Mouse (Mus musculus) bone marrow, adult 2 months (tissue): ENCODE measurements around the gene Ikzf2. TPM values are rescaled to one million over a fixed set of nuclear protein-coding genes. Genes with fewer than 3 reads are reported as not detected.

ENCODE experiments used
- H3K27ac ChIP-seq: fragments of 200-500 bp; 2 replicates; pipeline ENCODE4 v1.5.1; 2012; ENCODE audit warnings: low read depth, mild to moderate bottlenecking, control low read depth, inconsistent platforms, low read length; ENCODE audit not compliant: control insufficient read depth, poor library complexity, insufficient read depth
- H3K4me1 ChIP-seq: fragments of 200-500 bp; 2 replicates; pipeline ENCODE4 v1.6.1; 2011; ENCODE audit warnings: low read length; ENCODE audit not compliant: control insufficient read depth, insufficient read depth
- H3K4me3 ChIP-seq: fragments of 200-500 bp; replicated peaks from 2 replicates; pipeline ENCODE3; 2011; ENCODE audit warnings: mild to moderate bottlenecking, low read depth, low read length, control low read depth; ENCODE audit not compliant: control insufficient read depth
- CTCF ChIP-seq: fragments of 200-500 bp; IDR thresholded peaks from 2 replicates; pipeline ENCODE4 v1.5.1; 2011; ENCODE audit warnings: low read length, control low read depth; ENCODE audit not compliant: control insufficient read depth, insufficient read depth
- POLR2A ChIP-seq: fragments of 200-500 bp; IDR thresholded peaks from 2 replicates; pipeline ENCODE4 v1.6.1; 2011; ENCODE audit warnings: low read depth, mild to moderate bottlenecking, control low read depth, low read length, borderline replicate concordance; ENCODE audit not compliant: control insufficient read depth
- WGBS: fragments of 180-500 bp; shearing (Covaris S2); methylation state at CpG from one replicate; pipeline ENCODE4 v1.1.7; 2018; 5-methylcytosine and 5-hydroxymethylcytosine counted together
- polyA plus RNA-seq: library from polyadenylated mRNA; stranded (reverse); fragments of >200 nt; gene quantifications from 2 replicates; pipeline ENCODE4 v1.2.4, GENCODE M21; 2011; ENCODE audit warnings: low replicate concordance; ENCODE audit not compliant: missing spikeins, insufficient read depth, insufficient read length

Ikzf2 gene
- polyA plus RNA-seq, 1 experiment, result 1.4 TPM

DNA sequence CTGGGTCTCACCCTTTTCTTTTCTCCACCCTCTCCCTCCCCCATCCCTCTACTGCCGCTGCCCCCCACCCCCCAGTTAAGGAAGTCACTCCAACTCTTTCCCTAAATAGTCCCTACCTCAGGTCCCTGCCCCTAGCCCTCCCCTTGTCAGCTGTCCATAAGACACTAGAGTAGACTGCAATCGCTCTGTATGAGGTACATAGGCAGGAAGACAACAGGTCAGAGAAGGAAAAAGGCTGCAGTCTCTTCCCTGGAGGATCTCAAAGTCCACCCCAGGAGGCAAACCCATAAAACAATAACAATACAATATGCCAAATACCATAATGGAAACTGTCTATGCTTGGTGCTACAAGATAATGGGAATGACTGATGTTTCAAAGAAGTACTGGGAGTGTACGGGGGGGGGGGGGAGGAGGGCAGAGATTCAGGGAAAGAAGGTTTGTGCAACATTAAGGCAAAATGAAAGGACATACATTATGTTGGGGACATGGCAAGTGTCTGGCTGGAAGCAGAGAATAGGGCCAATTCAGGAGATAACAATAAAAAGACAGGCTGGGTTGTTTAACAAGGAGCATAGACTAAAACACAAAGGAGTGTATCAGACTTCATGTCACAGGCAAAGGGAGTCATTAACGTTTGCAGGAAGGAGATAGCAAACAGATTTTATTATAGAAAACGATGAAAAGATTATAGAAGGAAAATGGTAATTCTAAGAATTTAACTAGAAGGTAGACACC is 30.8 kb downstream of the Ikzf2 start:
- 32% methylated on average over 5 of the region's 5 CpGs for WGBS
- peaks cover 1% of the 10 kb centered on the region; the same call in 1 of the 2 replicates for H3K4me1 ChIP-seq
- H3K4me3 ChIP-seq, result no peak overlapping the region
- TF ChIP-seq POLR2A (no peak), CTCF (no peak)
- no peak overlapping the region for H3K27ac ChIP-seq

- Histone ChIP-seq H3K27ac (no peak overlapping the region), H3K4me1 (peaks cover 1% of the 10 kb centered on the region; the same call in 1 of the 2 replicates), H3K4me3 (no peak overlapping the region)
- TF ChIP-seq POLR2A (no peak), CTCF (no peak)
- 44% methylated on average over 5 of the region's 5 CpGs for WGBS
These were observed 31.7 kb downstream of the Ikzf2 start for GRCm38 (mm10) chr1:69655368-69655767.

GRCm38 (mm10) chr1:69654955-69655354 is 32.1 kb downstream of the Ikzf2 start:
- no peak overlapping the region for H3K27ac ChIP-seq
- no peak for TF ChIP-seq CTCF
- TF ChIP-seq POLR2A, result no peak
- no peak overlapping the region for H3K4me3 ChIP-seq
- H3K4me1 ChIP-seq, result peaks cover 1% of the 10 kb centered on the region; the same call in 1 of the 2 replicates
- WGBS, result 5% methylated on average over 1 of the region's 1 CpGs

GRCm38 (mm10) chr1:69653419-69653818 is 33.6 kb downstream of the Ikzf2 start:
- 63% methylated on average over 2 of the region's 2 CpGs for WGBS
- H3K4me1 ChIP-seq, result peaks cover 1% of the 10 kb centered on the region; the same call in 1 of the 2 replicates
- H3K4me3 ChIP-seq, result no peak overlapping the region
- TF ChIP-seq CTCF (no peak), POLR2A (no peak)
- no peak overlapping the region for H3K27ac ChIP-seq

DNA sequence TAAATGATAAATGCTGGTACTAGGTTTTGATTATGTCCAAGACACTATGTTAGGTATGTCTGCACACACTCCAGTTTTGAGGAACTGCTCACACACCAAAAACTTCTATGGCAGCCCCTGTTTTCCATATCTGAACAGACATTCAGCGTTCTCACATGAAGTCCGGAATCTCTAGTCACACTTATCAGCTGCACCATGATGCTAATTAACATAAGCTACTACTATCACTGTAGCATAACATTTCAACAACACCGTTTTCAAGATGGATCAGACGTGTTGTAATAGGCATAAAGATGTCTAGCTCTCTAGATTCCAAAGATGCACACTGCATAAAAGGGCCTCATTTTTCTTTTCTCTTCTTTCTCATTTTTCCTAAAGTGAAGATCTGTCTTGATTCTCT is 43.9 kb downstream of the Ikzf2 start:
- 68% methylated on average over 4 of the region's 4 CpGs for WGBS
- H3K4me1 ChIP-seq, result no peaks in the 10 kb centered on the region; the same call in 1 of the 2 replicates
- TF ChIP-seq POLR2A (no peak), CTCF (no peak)
- H3K27ac ChIP-seq, result no peak overlapping the region
- no peak overlapping the region for H3K4me3 ChIP-seq

- WGBS, result 77% methylated on average over 6 of the region's 6 CpGs
- Histone ChIP-seq H3K4me3 (no peak overlapping the region), H3K27ac (no peak overlapping the region), H3K4me1 (no peaks in the 10 kb centered on the region; the same call in 1 of the 2 replicates)
- TF ChIP-seq CTCF (no peak), POLR2A (no peak)
These were observed 45.1 kb downstream of the Ikzf2 start for GRCm38 (mm10) chr1:69641986-69642385.

- Histone ChIP-seq H3K27ac (no peak overlapping the region), H3K4me3 (no peak overlapping the region), H3K4me1 (no peaks in the 10 kb centered on the region; the same call in 1 of the 2 replicates)
- TF ChIP-seq POLR2A (no peak), CTCF (no peak)
- 37% methylated on average over 8 of the region's 8 CpGs for WGBS
These were observed 48.7 kb downstream of the Ikzf2 start for GRCm38 (mm10) chr1:69638321-69638720.

GRCm38 (mm10) chr1:69637907-69638306 is 49.1 kb downstream of the Ikzf2 start:
- Histone ChIP-seq H3K4me3 (no peak overlapping the region), H3K4me1 (no peaks in the 10 kb centered on the region; the same call in 1 of the 2 replicates), H3K27ac (no peak overlapping the region)
- 7% methylated on average over 3 of the region's 3 CpGs for WGBS
- no peak for TF ChIP-seq POLR2A
- no peak for TF ChIP-seq CTCF
